Mouse (Mus musculus) E14TG2a.4 (cell line): Measurements from ENCODE around the gene Syn2.

Experiments
- CTCF ChIP-seq: conservative IDR thresholded peaks from 2 replicates; pipeline ENCODE4 v1.5.1; 2014; ENCODE audit warnings: low read length
- POU5F1 ChIP-seq: IDR thresholded peaks from 2 replicates; pipeline ENCODE4 v1.6.1; 2014; ENCODE audit warnings: low read length, borderline replicate concordance

- TF ChIP-seq CTCF, result no peak
- TF ChIP-seq POU5F1, result no peak
Observed at GRCm38 (mm10) chr6:115241939-115242338, 107.2 kb downstream of the Syn2 start.
